Mouse (Mus musculus) lung, postnatal 0 days (tissue): ENCODE measurements around the gene Pstpip1. TPM values are rescaled to one million over a fixed set of nuclear protein-coding genes. Genes with fewer than 3 reads are reported as not detected.

Experiments
- ATAC-seq: fragments of 200-750 bp; cut with Nextera tagmentation; 2 replicates; pipeline ENCODE4 v1.8.0; 2017; ENCODE audit warnings: moderate library complexity
- DNase-seq: peaks from one replicate; pipeline ENCODE4 v3.0.0-alpha.2; 2016; ENCODE audit warnings: low spot score
- H3K27ac ChIP-seq: fragments of 300-500 bp; sonication (generic); 2 replicates; pipeline ENCODE4 v1.5.1; 2014; ENCODE audit warnings: antibody characterized with exemption, mild to moderate bottlenecking, low read length, mixed read lengths
- H3K27me3 ChIP-seq: fragments of 300-500 bp; sonication (generic); replicated peaks from 2 replicates; pipeline ENCODE4 v1.6.1; 2014; ENCODE audit warnings: low read length, mixed read lengths; ENCODE audit not compliant: insufficient read depth
- H3K36me3 ChIP-seq: fragments of 300-500 bp; sonication (generic); 2 replicates; pipeline ENCODE4 v1.6.1; 2014; ENCODE audit warnings: low read length, mixed read lengths; ENCODE audit not compliant: insufficient read depth
- H3K4me1 ChIP-seq: fragments of 300-500 bp; sonication (generic); 2 replicates; pipeline ENCODE4 v1.6.1; 2014; ENCODE audit warnings: antibody characterized with exemption, low read depth, low read length, mixed read lengths; ENCODE audit not compliant: insufficient read depth
- H3K4me2 ChIP-seq: fragments of 300-500 bp; sonication (generic); replicated peaks from 2 replicates; pipeline ENCODE4 v1.6.1; 2014; ENCODE audit warnings: low read depth, mild to moderate bottlenecking, low read length, moderate library complexity, mixed read lengths
- H3K4me3 ChIP-seq: fragments of 300-500 bp; sonication (generic); 2 replicates; pipeline ENCODE4 v1.5.1; 2014; ENCODE audit warnings: low read depth, low read length
- H3K9ac ChIP-seq: fragments of 300-500 bp; sonication (generic); replicated peaks from 2 replicates; pipeline ENCODE4 v1.6.1; 2014; ENCODE audit warnings: low read depth, mild to moderate bottlenecking
- H3K9me3 ChIP-seq: fragments of 300-500 bp; sonication (generic); 2 replicates; pipeline ENCODE4 v1.6.1; 2016; ENCODE audit warnings: low read length, mixed read lengths
- CTCF ChIP-seq: IDR thresholded peaks from 2 replicates; pipeline ENCODE4 v1.5.1; 2016; ENCODE audit warnings: antibody characterized with exemption, mild to moderate bottlenecking
- EP300 ChIP-seq: IDR thresholded peaks from 2 replicates; pipeline ENCODE4 v1.6.1; 2016; ENCODE audit warnings: antibody characterized with exemption, mild to moderate bottlenecking, control low read depth
- WGBS: fragments of 180-500 bp; shearing (Covaris S2); extraction: QIAGEN DNeasy Blood & Tissue Kit; methylation state at CpG from one replicate; pipeline ENCODE4 v1.1.7; 2014; 5-methylcytosine and 5-hydroxymethylcytosine counted together
- polyA plus RNA-seq: library from polyadenylated mRNA; unstranded; fragments of >200 nt; fragmentation: Nextera tagmentation; extraction: Ambion mirVana; gene quantifications from 2 replicates; pipeline ENCODE4 v1.2.1, GENCODE M21; 2015

The Pstpip1 gene
- polyA plus RNA-seq, 1 experiment from 2014 or later = 2.8 TPM

DNA sequence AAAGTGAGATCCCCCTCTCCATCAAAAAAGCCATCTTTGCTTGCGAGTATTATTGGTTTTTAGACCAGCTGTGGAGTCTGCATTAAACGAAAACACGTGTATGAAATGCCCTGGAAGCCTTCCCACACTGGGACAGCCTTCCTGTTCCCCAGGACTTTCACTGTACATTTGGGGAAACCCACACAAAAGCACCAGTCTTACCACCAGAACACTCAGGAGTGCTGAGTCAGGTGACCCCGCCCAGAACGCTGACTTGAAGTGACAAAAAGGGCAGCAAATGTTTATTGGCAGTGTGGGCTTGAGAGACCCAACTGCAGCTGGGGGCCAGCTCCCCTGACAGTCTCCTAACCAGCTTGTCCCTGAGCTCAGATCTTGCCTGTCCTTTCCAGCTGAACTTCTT, 76.4 kb downstream of the Pstpip1 start:
- ATAC-seq (no peak), DNase-seq (no peak)
- H3K27ac ChIP-seq = no peak overlapping the region
- WGBS = 32% methylated on average over 5 of the region's 5 CpGs
- no peaks in the 10 kb centered on the region for H3K27me3 ChIP-seq
- no peak overlapping the region for H3K4me2 ChIP-seq
- H3K9me3 ChIP-seq = no peaks in the 10 kb centered on the region
- TF ChIP-seq EP300 (no peak), CTCF (no peak)
- H3K36me3 ChIP-seq = no peaks in the 10 kb centered on the region
- H3K9ac ChIP-seq = no peak overlapping the region
- H3K4me1 ChIP-seq = no peaks in the 10 kb centered on the region
- H3K4me3 ChIP-seq = no peak overlapping the region

DNA sequence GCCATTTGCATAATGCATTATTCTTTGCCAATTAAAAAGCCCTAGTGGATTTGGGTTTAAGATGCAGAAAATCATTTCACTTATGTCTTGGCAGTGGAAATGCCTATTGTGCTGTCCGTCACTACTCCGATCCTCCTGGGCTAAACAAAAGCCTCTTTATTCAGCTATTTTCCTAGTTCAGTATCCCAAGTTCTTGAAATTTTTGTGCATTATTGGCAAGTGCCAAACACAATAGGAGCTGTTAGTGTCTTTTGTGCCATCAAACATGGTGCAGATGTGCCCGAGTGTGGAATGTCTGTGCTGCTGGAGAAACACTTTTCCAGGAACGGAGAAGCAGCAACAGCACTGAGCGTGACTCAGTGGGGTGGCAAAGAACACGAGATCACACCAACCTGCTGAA, 77.9 kb downstream of the Pstpip1 start:
- no peak for TF ChIP-seq EP300
- TF ChIP-seq CTCF = no peak
- Histone ChIP-seq H3K9ac (no peak overlapping the region), H3K4me3 (no peak overlapping the region), H3K27me3 (no peaks in the 10 kb centered on the region), H3K4me2 (no peak overlapping the region), H3K4me1 (no peaks in the 10 kb centered on the region), H3K9me3 (no peaks in the 10 kb centered on the region), H3K36me3 (no peaks in the 10 kb centered on the region), H3K27ac (no peak overlapping the region)
- ATAC-seq (no peak), DNase-seq (no peak)
- 63% methylated on average over 6 of the region's 6 CpGs for WGBS

DNA sequence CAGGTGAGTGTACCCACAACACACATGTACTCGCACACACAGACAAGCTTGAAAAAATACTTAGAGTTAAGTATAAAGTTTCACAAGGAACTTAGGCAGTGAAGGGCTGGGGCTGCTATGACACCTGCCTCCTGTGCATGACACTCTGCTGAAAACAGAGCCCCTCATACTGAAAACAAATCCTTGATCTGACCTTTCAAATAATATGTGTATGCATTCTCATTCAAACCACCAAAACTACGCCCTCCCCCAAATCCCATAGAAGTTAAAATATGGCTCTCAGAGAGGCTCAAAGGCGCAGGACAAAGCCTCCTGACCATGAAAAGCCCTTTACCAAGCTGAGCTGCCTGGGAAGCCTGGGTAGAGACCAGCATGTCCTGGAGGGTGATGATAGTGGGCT, 85.6 kb downstream of the Pstpip1 start:
- no peaks in the 10 kb centered on the region for H3K36me3 ChIP-seq
- DNase-seq (no peak), ATAC-seq (no peak)
- TF ChIP-seq CTCF = no peak
- TF ChIP-seq EP300 = no peak
- H3K9me3 ChIP-seq = no peaks in the 10 kb centered on the region
- no peaks in the 10 kb centered on the region for H3K27me3 ChIP-seq
- H3K9ac ChIP-seq = no peak overlapping the region
- no peak overlapping the region for H3K4me3 ChIP-seq
- no peaks in the 10 kb centered on the region for H3K4me1 ChIP-seq
- WGBS = 83% methylated on average over 3 of the region's 3 CpGs
- H3K4me2 ChIP-seq = no peak overlapping the region
- no peak overlapping the region for H3K27ac ChIP-seq

DNA sequence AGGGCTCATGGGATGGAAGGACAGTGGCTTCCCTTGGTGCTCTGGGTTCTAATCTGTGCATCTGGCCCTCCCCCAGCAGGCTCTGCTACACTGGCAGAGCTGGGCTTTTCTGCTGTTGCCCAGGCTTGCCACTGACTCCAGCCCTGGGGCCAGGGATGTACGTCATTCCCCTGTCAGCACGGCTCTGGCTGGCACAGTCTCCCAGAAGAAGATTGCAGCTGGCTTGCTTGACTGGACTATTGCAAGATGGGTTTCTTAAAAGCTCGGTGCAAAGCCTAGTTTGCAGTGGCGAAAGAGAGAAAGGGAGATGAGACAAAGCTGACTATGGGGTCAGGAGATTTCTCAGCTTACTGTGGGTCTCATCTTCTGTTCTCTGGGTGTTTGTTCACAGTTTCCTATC, 87.6 kb downstream of the Pstpip1 start:
- WGBS = 77% methylated on average over 4 of the region's 4 CpGs
- TF ChIP-seq CTCF = no peak
- TF ChIP-seq EP300 = no peak
- Histone ChIP-seq H3K9me3 (no peaks in the 10 kb centered on the region), H3K27ac (no peak overlapping the region), H3K36me3 (no peaks in the 10 kb centered on the region), H3K4me3 (no peak overlapping the region), H3K9ac (no peak overlapping the region), H3K4me1 (no peaks in the 10 kb centered on the region), H3K4me2 (no peak overlapping the region), H3K27me3 (no peaks in the 10 kb centered on the region)
- DNase-seq = no peak
- ATAC-seq = no peak

Other genes starting within 250 kb of the Pstpip1 start
- gene Scaper, start 151.8 kb upstream of the Pstpip1 start, polyA plus RNA-seq = 7.1 and 9.8 TPM in 2 replicates
- gene 4930563M21Rik, start 79.4 kb upstream of the Pstpip1 start, polyA plus RNA-seq = not detected in 2 replicates
- 150 and 156 TPM in 2 replicates for gene Rcn2, start 48.1 kb upstream of the Pstpip1 start, polyA plus RNA-seq
- 177 and 190 TPM in 2 replicates for gene Tspan3, start 75.5 kb downstream of the Pstpip1 start, polyA plus RNA-seq